Mouse (Mus musculus) kidney, postnatal 10 days (tissue): ENCODE data around the gene Wwp2.
A peak's percentile ranks its signal among the peaks of the same experiment; 100 is the strongest.

Source experiments
- DNase-seq: peaks from one replicate; pipeline ENCODE4 v3.0.0; 2021; ENCODE audit warnings: mixed read lengths

The Wwp2 gene

DNA sequence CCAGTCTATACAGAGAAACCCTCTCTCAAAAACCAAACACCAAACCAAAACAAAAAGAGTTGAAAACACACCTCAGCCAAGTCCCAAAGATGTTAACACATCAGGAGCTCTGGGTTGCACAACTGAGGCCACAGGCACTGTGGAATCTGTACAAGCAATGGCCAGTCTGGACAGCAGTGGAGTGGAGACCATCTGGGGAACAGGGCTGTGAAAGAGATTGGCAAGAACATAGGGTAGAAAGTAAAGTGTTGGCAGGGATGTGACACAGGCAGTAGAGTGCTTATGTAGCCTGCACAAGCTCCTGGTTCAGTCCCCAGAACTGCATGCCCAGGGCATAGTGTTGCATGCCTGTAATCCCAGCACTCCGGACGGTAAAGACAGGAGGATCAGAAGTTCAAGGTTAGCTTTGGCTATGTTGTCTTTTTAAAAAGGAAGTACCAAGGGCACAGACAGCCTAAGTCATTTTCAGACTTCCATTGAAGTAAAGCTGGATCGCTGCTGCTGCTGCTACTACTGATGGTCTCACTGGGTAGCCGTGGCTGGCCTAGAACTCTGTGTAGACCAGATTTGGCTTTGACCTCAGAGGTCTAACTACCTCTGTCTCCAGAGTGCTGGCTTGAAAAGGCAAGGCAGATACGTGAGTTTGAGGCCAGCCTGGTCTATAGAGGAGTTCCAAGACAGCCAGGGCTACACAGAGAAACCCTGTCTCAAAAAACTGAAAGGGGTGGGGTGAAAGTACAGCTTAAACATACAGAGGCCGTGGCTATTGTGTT is 79.0 kb downstream of the Wwp2 start:
- no peak for DNase-seq

- no peak for DNase-seq
Measured at GRCm38 (mm10) chr8:107518726-107519125, 82.6 kb downstream of the Wwp2 start.

DNA sequence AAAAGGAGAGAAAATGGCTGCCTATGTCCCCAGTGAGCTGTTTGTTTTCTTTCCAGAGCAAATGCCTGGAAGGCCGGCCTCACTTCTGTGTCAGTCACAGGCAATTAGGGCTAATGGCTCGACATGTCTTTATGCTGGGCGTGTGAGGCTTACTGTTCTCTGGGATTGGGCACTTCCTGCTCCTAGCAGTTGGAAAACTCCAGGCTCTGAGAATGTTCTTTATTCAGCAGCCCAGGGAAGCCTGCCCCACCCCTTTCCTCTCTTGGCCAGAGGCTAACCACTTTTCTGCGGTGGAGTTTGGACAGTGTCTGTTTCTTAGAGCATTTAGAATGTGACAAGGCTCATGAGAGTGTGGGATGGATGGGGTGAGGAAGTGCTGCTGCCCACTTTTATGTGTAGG is 83.7 kb downstream of the Wwp2 start:
- DNase-seq = peak; percentile 46

DNA sequence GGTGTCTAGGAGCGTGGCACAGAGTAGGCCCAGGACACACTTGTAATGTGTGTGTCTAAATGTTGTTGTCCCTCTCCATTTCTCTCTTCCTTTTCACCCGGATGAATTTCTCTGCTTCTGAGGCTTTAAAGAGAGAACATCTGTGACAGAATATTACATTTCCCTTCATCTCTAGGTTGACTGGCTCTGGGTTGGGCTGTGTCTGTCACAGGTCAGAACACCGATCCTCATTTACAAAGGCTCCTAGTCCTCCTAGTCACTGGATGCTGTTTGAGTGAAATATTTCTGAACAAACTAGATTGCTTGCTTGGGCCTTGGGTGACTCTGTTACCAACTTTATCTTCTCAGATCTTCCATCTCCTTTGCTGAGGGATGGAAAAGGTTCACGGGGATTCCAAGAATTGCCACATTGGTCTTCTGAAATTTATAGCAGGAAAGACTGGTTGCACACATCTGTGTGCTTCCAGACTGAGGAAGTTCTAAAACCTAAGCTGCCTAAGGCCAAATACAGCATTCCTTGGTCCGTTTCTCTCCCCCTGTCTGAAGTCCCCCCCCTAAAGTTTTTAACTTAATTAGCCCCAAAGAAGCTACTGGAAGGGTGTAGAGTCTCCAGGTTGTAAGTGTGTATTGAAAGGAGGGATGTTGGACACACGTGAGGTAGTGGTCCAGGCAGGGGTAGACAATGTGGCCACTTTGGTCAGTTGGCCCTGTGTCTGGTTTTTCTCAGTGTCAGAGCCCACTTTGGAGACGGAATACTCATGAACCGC is 85.8 kb downstream of the Wwp2 start:
- DNase-seq = no peak

GRCm38 (mm10) chr8:107522555-107522833 is 86.3 kb downstream of the Wwp2 start:
- no peak for DNase-seq

- no peak for DNase-seq
Measured at GRCm38 (mm10) chr8:107524535-107524934, 88.4 kb downstream of the Wwp2 start.

- no peak for DNase-seq
Measured at GRCm38 (mm10) chr8:107528786-107529185, 92.6 kb downstream of the Wwp2 start.

GRCm38 (mm10) chr8:107537472-107537871 is 101.3 kb downstream of the Wwp2 start:
- no peak for DNase-seq

DNA sequence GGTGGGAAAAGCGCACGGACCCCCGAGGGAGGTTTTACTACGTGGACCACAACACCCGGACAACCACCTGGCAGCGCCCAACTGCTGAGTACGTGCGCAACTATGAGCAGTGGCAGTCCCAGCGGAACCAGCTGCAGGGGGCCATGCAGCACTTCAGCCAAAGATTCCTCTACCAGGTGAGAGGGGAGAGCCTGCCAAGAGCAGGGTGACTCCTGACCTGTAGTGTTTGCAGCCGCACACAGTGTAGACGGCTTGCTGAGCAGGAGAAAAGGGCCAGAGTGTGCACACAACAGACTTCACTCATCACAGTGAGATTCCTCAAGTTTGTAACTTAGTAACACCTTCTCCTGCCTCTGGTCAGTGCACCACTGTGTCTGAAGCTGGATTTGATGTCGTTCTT is 104.5 kb downstream of the Wwp2 start:
- no peak for DNase-seq

DNA sequence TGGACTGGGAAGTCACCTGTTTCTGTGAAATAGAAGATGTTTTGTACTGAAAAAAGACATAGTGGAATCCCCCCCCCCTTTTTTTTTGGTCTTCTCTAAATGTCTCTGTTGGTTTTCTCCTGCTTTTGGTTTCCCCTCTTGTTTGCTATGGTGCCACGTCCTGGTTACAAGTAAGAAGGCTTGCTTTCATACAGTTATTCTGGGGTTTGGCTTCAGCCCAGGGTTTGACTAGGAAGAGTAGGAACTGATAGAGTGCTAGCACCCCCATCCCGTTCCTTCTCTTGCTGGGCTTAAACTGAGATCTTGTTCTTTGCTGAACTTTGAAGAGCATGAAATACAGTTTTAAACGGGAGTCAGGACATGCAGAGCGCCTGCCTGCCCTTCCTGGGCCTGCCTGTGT is 105.2 kb downstream of the Wwp2 start:
- DNase-seq = no peak

DNA sequence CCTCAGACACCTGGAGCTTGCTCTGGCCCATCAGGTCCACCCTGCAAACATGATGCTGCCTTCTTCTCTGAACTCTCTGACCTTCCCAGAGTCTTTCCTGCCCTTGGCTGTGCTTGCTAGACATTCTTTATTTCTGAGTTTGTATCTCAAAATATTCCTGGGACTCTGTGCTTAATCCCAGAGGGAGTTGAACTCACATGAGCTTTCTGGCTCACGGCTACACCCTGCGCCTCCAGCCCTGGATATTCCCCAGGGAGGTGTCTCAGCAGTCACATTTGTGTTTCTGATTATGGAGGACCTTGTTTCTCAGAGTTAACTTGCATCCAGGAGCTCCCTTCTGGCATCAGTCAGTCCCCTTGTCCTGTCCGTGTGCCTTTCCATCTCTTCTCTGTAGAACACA is 106.0 kb downstream of the Wwp2 start:
- DNase-seq = no peak

GRCm38 (mm10) chr8:107543714-107544113 is 107.5 kb downstream of the Wwp2 start:
- no peak for DNase-seq

DNA sequence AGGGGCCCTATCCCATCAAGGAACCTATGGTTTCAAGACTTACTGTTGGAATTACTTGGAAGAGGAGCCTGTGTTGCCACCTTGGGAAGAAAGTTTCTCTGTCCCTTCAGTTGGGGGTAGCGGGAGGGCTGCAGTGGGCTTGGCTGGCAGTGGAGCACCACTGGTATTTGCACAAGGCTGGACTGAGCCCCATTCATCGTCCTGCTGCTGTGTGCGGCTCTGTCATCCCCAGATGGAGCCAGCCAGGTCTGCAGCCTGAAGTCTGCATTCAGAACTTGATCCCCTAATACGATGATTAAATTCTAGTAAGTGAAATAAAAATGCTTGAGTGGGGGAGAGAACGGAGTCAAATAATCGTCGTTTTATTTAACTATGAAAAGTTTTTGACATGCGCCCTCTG is 108.0 kb downstream of the Wwp2 start:
- no peak for DNase-seq

DNA sequence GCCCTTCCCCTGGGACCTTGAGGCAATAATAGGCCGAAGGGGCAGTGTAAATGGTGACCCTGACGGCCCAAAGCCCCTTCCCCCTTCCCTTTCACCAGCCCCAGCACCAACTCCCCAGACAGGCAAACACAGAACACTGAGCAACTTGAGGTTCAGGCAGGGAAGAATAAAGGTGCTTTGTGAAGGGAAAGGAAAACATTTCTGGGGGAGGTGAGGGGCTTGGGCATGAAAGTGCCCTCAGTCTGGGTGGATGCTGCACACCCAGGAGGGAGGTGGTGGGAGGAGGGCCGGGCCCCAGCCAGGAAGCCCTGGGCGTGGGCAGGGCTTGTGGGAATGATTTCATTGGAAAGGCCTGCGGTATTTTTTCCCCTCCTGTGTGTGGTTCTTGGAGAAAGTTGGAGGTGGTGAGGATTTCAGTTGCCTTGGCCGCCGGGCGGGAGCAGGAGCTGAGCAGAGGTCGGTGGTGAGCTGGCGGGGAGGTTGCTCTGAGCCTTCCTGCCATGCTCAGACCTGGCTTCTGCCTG is 108.5 kb downstream of the Wwp2 start:
- DNase-seq = no peak

GRCm38 (mm10) chr8:107545621-107546152 is 109.5 kb downstream of the Wwp2 start:
- DNase-seq = no peak

- DNase-seq = no peak
Measured at GRCm38 (mm10) chr8:107546154-107546553, 110.0 kb downstream of the Wwp2 start.

- DNase-seq = no peak
Measured at GRCm38 (mm10) chr8:107546817-107547216, 110.7 kb downstream of the Wwp2 start.

DNA sequence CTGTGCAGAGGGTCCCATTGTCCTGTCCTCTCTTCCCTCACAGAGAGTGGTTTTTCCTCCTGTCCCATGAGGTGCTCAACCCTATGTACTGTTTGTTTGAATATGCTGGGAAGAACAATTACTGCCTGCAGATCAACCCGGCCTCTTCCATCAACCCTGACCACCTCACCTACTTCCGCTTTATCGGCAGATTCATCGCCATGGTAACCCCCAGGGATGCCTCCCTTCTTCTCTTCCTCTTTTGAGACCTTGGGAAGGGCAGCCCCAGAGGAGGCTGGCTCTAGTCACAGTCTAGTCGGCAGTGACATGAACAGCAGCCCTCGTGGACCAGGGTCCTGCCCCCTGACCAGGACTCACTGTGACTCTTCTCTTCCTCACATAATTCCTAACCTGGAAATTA is 116.1 kb downstream of the Wwp2 start:
- DNase-seq = no peak

GRCm38 (mm10) chr8:107555231-107555630 is 119.1 kb downstream of the Wwp2 start:
- no peak for DNase-seq

DNA sequence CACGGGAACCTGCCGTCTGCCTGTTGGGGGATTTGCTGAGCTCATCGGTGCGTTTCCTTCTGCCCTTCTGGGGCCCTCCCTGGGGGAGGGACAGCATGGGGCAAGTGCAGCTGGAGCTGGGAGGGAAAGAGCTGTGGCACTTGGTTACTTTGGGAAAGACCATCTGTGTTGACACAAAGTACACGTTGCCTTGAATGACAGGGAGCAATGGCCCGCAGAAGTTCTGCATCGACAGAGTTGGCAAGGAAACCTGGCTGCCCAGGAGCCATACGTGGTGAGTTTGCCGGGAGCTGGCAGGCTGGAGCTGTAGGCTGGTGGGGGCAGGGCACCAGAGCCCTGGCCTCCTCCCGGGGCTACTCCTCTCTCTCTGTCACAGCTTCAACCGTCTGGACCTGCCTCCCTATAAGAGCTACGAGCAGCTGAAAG is 120.4 kb downstream of the Wwp2 start:
- peak; percentile 22 for DNase-seq

DNA sequence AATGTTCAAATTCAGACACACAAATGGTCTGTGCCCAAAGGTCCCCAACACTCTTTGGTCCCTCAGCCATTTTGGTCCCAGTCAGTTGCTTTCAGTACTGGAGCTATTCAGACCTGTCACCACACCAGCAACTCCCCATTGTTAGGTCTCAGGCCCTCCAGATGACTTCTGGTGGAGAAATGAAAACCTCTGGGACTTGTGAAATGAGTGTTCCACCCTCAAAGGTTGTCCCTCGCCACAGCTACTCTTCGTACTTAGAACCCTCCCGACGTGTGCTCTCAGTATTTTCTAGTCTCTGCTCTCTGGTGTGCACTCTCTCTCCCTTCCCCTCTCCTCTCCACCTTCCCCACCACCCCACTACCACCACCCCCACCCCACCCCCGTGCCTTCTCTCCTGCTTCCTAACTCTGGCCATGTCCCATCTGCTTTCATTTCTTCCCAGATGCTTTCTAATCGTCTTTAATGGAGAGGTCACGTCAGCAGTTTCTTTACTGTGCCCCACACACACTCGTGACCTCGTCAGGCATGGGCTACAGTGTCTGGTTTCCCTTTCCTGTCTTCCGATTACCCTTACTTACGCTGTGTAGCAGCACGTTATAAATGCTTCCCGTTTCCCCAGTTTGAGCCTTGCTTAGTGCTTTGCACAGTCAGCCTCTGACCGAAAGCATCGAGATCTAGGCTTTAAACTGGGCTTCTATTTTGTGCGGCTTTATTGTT is 124.8 kb downstream of the Wwp2 start:
- DNase-seq = peak; percentile 29

GRCm38 (mm10) chr8:107562164-107562563 is 126.0 kb downstream of the Wwp2 start:
- no peak for DNase-seq

GRCm38 (mm10) chr8:107571046-107571445 is 134.9 kb downstream of the Wwp2 start:
- no peak for DNase-seq
